Mouse (Mus musculus): ENCODE measurements around the gene Lama5. TPM values are rescaled to one million over a fixed set of nuclear protein-coding genes. Genes with fewer than 3 reads are reported as not detected.

Lama5 gene
- 3.3 TPM for polyA plus RNA-seq (2014; fragmentation: Illumina TruSeq; extraction: RNeasy Lipid Tissue Mini Kit (QIAGEN cat#74804))

DNA sequence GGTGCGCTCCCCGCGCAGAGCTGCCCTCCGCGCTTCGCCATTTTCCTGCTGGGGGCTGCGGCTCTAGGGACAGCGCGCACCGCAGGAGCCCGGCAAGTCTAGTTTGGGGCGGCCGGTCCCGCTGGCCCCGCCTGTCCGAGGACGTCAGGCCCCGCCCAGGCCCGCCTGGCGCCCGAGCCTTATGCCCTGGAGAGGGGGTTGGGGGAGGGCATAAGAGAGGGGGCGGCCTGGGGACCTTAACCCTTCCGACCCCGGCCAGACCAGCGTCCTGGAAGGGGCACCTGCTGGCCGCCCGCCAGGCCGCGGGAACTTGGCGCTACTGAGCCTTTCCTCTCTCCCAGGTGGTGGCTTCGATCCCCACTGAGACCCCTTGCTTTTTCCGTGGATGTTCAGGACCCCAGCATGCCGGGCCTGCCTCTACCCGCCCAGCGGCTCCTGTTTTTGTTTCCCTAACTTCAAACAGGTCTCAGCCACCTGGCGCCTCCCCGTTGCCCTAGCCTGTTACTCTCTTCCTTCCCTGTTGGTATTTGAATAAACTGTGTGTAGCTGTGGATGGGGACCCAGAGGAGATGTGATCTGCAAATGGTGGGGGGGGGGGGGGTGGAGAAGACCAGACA is at the start of gene Lama5:
Gene Lama5 (minus strand): TSS at position 98 of the 617 bp plus-strand sequence.

GRCm38 (mm10) chr2:180273394-180274244 is 48.0 kb upstream of the Lama5 start, which contains the start of gene Cables2:
TSS of gene Cables2 (minus strand) at chr2:180273496.

DNA sequence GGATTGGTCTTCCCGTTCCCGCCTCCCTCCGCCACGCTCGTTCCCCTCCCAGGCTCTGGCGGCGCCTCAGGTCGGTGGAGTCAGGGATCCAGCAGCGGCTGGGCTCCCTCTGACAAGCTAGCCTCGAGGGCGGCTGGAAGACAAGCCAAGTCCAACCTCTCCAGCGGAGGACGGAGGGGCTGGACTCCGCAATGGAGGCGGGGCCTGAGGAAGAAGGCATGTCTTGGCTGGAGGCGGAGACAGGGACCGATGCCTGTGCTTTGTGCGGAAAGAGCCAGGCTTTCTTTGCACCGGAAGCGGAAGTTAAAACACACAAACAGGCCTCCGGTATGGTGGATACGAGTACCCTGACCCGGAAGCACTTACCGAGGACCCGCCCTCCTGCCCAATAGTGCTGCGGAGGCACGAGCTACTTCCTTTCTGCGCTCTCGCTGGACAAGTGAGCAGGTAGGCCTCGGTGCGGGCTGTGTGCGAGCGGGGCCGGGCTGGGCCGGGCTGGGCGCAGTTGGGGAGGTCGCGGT is 31.4 kb upstream of the Lama5 start, which contains the start of gene Rps21:
Gene Rps21 (plus strand): TSS at position 377 of the 521 bp plus-strand sequence.

DNA sequence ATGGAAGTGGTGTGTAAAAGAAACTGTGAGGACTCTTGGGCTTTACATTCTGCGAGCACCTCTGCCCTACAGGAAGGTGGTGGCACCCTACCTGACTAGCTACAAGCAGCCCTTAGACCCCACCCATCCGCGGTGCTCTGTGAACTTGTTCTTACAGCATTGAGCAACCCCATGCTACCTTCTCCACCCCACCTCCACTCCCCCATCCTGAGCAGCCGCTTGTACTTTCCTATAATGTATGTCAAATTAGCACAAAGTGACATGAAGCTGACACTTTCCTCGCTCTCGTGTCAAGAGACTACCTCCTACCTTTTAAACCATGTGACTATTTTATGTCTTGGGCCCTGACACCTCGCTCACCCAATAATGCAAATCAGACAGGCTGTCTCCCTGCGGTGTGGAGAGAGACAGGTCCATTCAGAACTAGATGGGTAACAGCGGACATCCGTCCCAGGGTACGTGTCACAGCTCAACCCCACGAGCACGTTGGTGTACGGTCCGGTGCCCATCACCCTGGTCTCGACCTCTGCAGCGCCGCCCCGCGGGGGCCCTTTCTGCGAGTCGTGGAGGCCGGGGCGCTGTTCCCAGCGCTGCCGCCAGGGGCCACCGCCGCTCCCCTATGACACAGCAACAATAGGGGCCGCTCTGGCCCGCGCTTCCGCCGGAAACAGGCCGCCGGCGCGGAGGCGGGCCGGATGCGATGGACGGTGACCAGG is 54.7 kb downstream of the Lama5 start, which contains the start of gene Adrm1:
Gene Adrm1 (plus strand): TSS at position 680 of the 716 bp plus-strand sequence.

Other genes starting within 250 kb of the Lama5 start
- gene Taf4, start 249.2 kb downstream of the Lama5 start, polyA plus RNA-seq (2014; fragmentation: Illumina TruSeq; extraction: RNeasy Lipid Tissue Mini Kit (QIAGEN cat#74804)): 15.3 TPM
- gene Lsm14b, start 200.9 kb downstream of the Lama5 start, polyA plus RNA-seq (2014; fragmentation: Illumina TruSeq; extraction: RNeasy Lipid Tissue Mini Kit (QIAGEN cat#74804)): 112 TPM
- gene Psma7, start 183.4 kb downstream of the Lama5 start, polyA plus RNA-seq (2014; fragmentation: Illumina TruSeq; extraction: RNeasy Lipid Tissue Mini Kit (QIAGEN cat#74804)): 49.5 TPM
- 11.1 TPM for gene Ss18l1, start 183.3 kb downstream of the Lama5 start, polyA plus RNA-seq (2014; fragmentation: Illumina TruSeq; extraction: RNeasy Lipid Tissue Mini Kit (QIAGEN cat#74804))
- gene Mtg2, start 155.3 kb downstream of the Lama5 start, polyA plus RNA-seq (2014; fragmentation: Illumina TruSeq; extraction: RNeasy Lipid Tissue Mini Kit (QIAGEN cat#74804)): 0.51 TPM
- not detected for gene Hrh3, start 121.4 kb downstream of the Lama5 start, polyA plus RNA-seq (2014; fragmentation: Illumina TruSeq; extraction: RNeasy Lipid Tissue Mini Kit (QIAGEN cat#74804))
- gene Osbpl2, start 106.6 kb downstream of the Lama5 start, polyA plus RNA-seq (2014; fragmentation: Illumina TruSeq; extraction: RNeasy Lipid Tissue Mini Kit (QIAGEN cat#74804)): 56.6 TPM
- gene Adrm1, start 54.4 kb downstream of the Lama5 start, polyA plus RNA-seq (2014; fragmentation: Illumina TruSeq; extraction: RNeasy Lipid Tissue Mini Kit (QIAGEN cat#74804)): 11.2 TPM
- 246 TPM for gene Rps21, start 31.5 kb upstream of the Lama5 start, polyA plus RNA-seq (2014; fragmentation: Illumina TruSeq; extraction: RNeasy Lipid Tissue Mini Kit (QIAGEN cat#74804))
- 12.3 TPM for gene Cables2, start 47.6 kb upstream of the Lama5 start, polyA plus RNA-seq (2014; fragmentation: Illumina TruSeq; extraction: RNeasy Lipid Tissue Mini Kit (QIAGEN cat#74804))
- gene Rbbp8nl, start 64.0 kb upstream of the Lama5 start, polyA plus RNA-seq (2014; fragmentation: Illumina TruSeq; extraction: RNeasy Lipid Tissue Mini Kit (QIAGEN cat#74804)): not detected
- 0.17 TPM for gene Gata5, start 108.8 kb upstream of the Lama5 start, polyA plus RNA-seq (2014; fragmentation: Illumina TruSeq; extraction: RNeasy Lipid Tissue Mini Kit (QIAGEN cat#74804))
- not detected for gene Slco4a1, start 230.4 kb upstream of the Lama5 start, polyA plus RNA-seq (2014; fragmentation: Illumina TruSeq; extraction: RNeasy Lipid Tissue Mini Kit (QIAGEN cat#74804))

Measured in ovary, adult 10 weeks (tissue).